Mouse (Mus musculus) frontal cortex, postnatal 10 days (tissue): ENCODE results near the gene Trim25.

Experiments
- DNase-seq, 2 experiments: peaks; one replicate each; pipeline ENCODE4 v3.0.0; 2022; ENCODE audit warnings: low spot score in 2 of 2, mixed read lengths in 1 of 2

The Trim25 gene

DNA sequence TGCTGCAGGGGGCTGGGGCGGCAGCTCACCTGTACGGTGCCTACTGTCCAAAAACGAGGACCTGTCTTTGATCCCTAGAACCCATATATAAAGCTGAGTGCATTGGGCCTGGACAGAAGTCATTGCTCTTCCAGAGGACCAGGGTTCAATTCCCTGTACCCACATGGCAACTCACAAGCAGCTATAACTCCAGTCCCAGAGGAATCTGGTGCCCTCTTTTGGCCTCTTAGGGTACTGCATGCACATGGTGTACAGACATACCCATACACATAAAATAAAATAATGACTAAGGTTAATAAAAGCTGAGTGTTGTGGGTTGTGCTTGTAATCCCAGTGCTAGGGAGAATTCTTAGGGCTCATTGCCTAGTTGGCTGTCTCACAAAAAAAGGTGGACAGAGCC is 66.1 kb downstream of the Trim25 start:
- DNase-seq, result no peak

DNA sequence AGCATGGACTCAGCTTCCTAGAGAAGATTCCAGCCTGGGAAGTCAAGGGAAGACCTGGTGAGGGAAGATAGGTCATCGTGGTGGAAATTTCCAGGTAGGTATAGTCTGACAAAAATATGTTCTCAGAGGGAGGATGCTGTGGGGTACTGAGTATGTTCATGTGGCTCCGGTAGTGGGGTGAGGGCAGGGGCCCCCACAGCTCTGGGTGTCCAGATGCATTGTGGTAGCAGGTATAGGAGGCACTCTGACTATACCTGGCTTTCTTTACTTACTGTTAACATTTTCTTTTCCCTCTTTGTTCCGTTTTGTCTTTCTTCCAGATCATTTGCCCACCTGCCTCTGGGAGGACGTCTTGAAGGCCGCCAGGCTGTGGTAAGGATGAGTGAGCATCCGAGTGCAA is 67.0 kb downstream of the Trim25 start:
- DNase-seq, result no peak

DNA sequence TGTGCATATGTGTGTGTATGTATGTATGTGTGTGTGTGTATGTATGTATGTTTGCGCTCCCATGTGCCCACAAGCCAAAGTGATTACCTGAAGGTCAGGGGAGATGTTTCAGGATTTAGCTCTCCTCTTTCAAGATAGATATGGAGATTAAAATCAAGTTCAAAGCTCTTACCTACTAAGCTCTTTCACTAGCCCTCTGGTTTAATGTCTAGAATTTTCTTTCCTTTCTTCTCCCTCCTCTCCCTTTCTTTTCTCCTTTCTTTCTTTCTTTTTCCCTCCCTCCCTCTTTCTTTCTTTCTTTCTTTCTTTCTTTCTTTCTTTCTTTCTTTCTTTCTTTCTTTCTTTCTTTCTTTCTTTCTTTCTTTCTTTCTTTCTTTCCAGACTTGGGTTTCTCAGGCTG is 67.6 kb downstream of the Trim25 start, which contains the start of gene Dgke:
Gene Dgke (minus strand): TSS at position 101 of the 400 bp plus-strand sequence.
- DNase-seq, result no peak

DNA sequence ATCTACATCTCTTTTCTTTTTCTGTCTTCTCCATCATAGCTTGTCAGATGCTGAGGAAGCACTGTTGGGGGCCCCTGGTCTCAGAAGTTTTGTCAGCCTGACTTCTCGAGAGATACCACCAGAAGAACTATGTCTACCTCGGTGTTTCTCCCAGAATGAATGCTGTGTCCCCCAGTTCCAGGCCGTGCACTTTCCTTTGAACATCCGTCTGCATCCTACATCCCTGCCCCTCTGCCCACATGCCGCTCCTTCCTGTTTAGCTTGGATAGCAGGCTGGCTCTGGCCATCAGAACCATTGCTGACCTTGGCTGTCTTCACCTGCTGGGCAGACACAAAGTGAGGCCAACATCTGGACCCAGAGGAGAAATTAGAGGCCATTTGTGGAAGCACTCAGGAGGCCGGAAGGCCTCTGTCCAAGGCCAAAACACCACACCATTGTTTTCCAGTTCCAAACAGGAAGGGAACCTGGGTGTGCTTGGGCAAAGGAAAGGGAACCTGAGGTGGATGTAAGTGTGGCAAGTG is 68.2 kb downstream of the Trim25 start:
- DNase-seq, result no peak

DNA sequence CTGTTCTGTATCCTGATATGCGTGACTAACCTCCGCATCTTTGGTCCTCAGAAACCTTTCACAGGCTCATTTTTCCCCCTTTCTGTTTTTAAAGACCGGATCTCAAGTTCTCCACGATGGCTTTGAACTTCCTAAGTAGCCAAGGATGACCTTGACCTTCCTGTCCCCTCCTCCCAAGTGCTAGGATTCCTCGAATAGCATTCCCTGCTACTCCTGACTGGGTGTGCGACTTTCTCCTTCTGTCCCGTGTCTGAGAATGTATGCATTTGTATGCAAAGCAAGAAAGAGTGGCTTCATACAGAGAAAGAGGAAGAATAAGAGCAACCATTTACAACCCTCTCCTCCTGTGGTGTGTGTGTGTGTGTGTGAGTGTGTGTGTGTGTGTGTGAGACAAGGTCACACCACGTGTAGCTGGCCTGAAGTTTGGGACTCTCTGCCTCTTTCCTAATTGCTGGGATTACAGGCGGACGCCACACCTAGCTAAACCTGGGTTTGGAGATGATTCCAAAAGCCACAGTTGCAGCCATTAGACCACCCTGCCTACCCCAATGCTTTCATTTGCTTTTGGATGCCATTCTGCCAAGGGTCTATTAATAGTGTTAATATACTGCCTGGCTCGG is 68.8 kb downstream of the Trim25 start:
- no peak for DNase-seq

DNA sequence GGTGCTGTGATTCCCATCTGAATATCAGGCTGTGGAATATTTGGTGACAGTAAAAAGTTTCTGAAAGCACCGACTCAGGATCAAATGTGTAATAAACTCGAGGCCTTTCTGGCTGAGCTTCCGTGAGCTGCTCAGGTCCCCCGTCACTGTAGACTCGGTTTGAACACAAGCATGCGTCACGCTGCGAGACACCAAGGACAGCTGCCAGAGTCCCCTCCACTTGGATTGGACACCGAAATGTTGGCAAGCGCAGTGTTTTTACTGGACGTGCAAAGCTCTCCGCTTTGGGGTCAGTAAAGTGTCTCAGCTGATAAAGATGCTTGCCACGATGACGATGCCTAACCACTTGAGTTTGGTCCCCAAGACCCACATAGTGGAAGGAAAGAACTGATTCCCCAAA is 69.5 kb downstream of the Trim25 start:
- no peak for DNase-seq

DNA sequence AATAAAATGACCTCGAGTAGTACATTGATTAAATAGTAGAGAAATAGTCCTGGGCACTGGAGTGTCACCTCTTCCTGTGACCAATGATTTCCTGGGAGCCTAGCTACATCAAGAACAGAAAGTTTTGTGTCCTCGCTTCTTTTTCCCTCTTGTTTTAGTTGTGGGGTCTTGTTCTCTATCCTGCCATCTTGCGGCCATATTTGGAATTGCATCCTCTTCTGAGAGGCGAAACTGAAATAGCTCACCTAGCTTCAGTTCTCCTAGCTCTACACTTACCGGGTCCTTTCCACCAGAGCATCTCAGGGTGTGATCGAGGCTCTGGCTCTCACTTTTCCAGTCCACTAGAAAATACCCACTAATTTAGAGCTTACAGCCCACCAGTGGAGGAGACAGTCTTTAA is 70.1 kb downstream of the Trim25 start:
- peak in 1 of 2 experiments; percentile 40 for DNase-seq
